Mouse (Mus musculus) liver, adult 10 weeks (tissue): ENCODE measurements around the gene Abi2. TPM values are rescaled to one million over a fixed set of nuclear protein-coding genes. Genes with fewer than 3 reads are reported as not detected.

ENCODE experiments used
- polyA plus RNA-seq: library from polyadenylated mRNA; stranded (reverse); fragments of 350-450 nt; fragmentation: Illumina TruSeq; extraction: RNeasy Lipid Tissue Mini Kit (QIAGEN cat#74804); gene quantifications from one replicate; pipeline ENCODE4 v1.2.3, GENCODE M21; 2014; ENCODE audit warnings: low read depth, low replicate concordance

Gene Abi2
- polyA plus RNA-seq = 2.5 TPM

GRCm38 (mm10) chr1:60409168-60409828 is at the start of gene Abi2:
Gene Abi2 (plus strand): TSS chr1:60409619.

Other genes starting within 250 kb of the Abi2 start
- gene Nbeal1, start 229.0 kb upstream of the Abi2 start, polyA plus RNA-seq = 12.1 TPM
- gene Cyp20a1, start 66.3 kb upstream of the Abi2 start, polyA plus RNA-seq = 22.8 TPM
- gene Raph1, start 157.5 kb downstream of the Abi2 start, polyA plus RNA-seq = 44.7 TPM